Mouse (Mus musculus): ENCODE measurements at regions not wholly inside any gene's neighbourhood (a gene's known extent, or its start where the extent isn't known, plus 50 kb on each side); places are given as distances from the start of the nearest gene placed in this dataset.
"Not testable (repeated sequence)": the region's sequence is repeated elsewhere in the genome, so short reads cannot be mapped to it uniquely, and the experiment has no call there.

GRCm38 (mm10) chr16:42412031-42412430 lies 71.6 kb upstream of the Gap43 start:
- not testable (repeated sequence) for H3K36me3 ChIP-seq (replicated peaks); H3K9me3 ChIP-seq; DNase-seq (ENCODE audit: low spot score); H3K4me1 ChIP-seq; H3K4me3 ChIP-seq; H3K27me3 ChIP-seq (replicated peaks; ENCODE audit: low read depth, poor library complexity, severe bottlenecking); H3K27ac ChIP-seq (replicated peaks)

DNA sequence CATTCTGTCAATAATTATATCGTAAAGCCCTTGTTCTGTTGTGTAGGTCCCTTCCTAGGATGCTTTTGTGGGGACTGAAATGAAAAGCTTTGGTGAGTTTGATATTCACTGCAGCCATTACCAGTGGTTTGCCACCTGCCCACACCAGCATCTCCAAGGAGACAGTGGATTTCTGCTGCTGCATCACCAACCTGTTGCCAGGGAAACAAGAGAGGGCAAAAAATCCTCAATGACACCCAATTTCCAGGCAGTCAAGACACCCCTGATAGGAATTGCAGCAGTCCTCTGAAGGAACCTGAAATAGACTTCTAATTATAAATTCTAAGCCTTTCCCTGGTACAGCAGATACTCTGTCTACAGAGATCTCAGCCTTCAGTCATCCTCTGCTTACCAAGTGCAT lies 56.1 kb upstream of the Gap43 start:
- Histone ChIP-seq H3K27ac (replicated peaks) (no peak overlapping the region), H3K4me3 (no peak overlapping the region), H3K36me3 (replicated peaks) (no peaks in the 10 kb centered on the region), H3K4me1 (no peaks in the 10 kb centered on the region), H3K27me3 (replicated peaks; ENCODE audit: low read depth, poor library complexity, severe bottlenecking) (no peaks in the 10 kb centered on the region), H3K9me3 (no peaks in the 10 kb centered on the region)
- 91% methylated on average over 1 of the region's 1 CpGs for WGBS
- no peak for DNase-seq (ENCODE audit: low spot score)
